Mouse (Mus musculus): ENCODE measurements around the gene Tcf12. TPM values are rescaled to one million over a fixed set of nuclear protein-coding genes. Genes with fewer than 3 reads are reported as not detected.

The Tcf12 gene
- polyA plus RNA-seq, 1 experiment from 2014 or later: 49.9 TPM

GRCm38 (mm10) chr9:71835203-71835815 lies 276.4 kb downstream of the Tcf12 start:
- no peaks in the 10 kb centered on the region for H3K36me3 ChIP-seq (ENCODE audit: inconsistent target)
- H3K27ac ChIP-seq: no peak overlapping the region
- H3K79me2 ChIP-seq (ENCODE audit: inconsistent target): no peaks in the 10 kb centered on the region
- 100% methylated on average over 2 of the region's 2 CpGs for WGBS (ENCODE audit: missing documents)
- no peak overlapping the region for H3K4me3 ChIP-seq (ENCODE audit: inconsistent target)

DNA sequence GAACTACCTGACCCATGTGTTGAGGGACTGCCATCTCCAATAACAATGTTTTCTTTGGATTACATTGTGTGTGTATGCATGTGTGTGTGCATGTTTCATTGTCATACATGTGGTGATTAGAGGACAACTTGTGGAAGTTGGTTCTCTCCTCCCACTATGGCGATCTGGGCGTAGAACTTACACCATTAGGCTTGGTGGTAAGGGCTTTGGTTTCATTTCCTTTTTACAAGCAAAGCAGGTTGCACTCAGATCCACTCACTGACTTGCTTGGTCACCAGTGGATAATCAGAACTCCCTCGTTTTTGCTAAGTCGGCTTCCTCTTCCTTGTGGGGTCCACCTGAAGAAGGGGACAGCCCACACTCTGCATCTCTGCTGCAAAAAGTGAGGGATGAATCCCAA lies 277.0 kb downstream of the Tcf12 start:
- WGBS (ENCODE audit: missing documents): 14% methylated on average over 4 of the region's 4 CpGs
- H3K27ac ChIP-seq: no peak overlapping the region

GRCm38 (mm10) chr9:71831756-71832699 lies 279.6 kb downstream of the Tcf12 start:
- Histone ChIP-seq H3K4me3 (ENCODE audit: inconsistent target) (no peak overlapping the region), H3K36me3 (ENCODE audit: inconsistent target) (no peaks in the 10 kb centered on the region), H3K27ac (no peak overlapping the region), H3K79me2 (ENCODE audit: inconsistent target) (no peaks in the 10 kb centered on the region)
- 55% methylated on average over 26 of the region's 26 CpGs for WGBS (ENCODE audit: missing documents)

More for the DNA sequence above, 277.0 kb downstream of the Tcf12 start:
- Histone ChIP-seq H3K36me3 (ENCODE audit: inconsistent target) (no peaks in the 10 kb centered on the region), H3K4me3 (ENCODE audit: inconsistent target) (no peak overlapping the region), H3K79me2 (ENCODE audit: inconsistent target) (no peaks in the 10 kb centered on the region)

DNA sequence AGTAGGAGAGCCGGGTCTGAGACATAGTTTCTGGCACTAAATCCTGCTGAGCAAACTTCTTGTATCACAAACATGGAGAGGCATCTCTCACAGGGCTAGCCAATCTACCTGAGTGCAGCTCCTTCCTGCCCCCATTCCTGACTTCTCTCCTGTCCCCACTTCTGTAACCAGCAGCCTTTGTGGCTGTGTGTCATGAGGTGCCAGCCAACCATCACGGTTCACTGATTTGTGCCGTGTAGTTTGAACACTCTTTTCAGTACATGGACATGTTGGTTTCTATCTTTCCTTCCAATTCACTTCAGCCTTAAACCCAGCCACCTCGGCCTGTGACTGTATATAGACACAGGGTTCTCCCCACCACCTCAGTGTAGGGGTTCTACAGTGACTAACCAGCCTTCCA lies 280.7 kb downstream of the Tcf12 start:
- no peaks in the 10 kb centered on the region for H3K79me2 ChIP-seq (ENCODE audit: inconsistent target)
- WGBS (ENCODE audit: missing documents): 93% methylated on average over 4 of the region's 4 CpGs

DNA sequence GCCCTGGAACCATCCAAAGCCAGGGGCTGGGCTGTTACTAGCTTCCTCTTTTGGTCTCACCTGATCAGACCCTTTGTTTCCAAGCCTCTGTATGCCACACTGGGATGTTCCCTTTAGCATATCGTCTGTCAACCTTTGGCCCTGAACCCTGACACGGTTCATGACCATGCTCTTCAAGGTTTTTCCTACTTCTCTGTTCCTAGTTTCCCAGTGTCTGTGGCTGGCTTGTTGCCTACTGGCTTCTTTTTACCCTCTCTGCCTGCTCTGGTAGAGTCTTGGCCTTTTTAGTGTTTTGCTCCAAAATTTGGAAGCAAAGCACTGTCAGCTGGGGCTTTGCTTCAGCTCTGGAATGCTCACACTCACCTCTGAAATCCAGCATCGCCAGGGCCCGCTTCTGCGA lies 281.3 kb downstream of the Tcf12 start:
- H3K79me2 ChIP-seq (ENCODE audit: inconsistent target): no peaks in the 10 kb centered on the region
- WGBS (ENCODE audit: missing documents): 90% methylated on average over 5 of the region's 5 CpGs

More for the DNA sequence above, 280.7 kb downstream of the Tcf12 start:
- Histone ChIP-seq H3K27ac (no peak overlapping the region), H3K36me3 (ENCODE audit: inconsistent target) (no peaks in the 10 kb centered on the region), H3K4me3 (ENCODE audit: inconsistent target) (no peak overlapping the region)

GRCm38 (mm10) chr9:71829753-71830152 lies 281.9 kb downstream of the Tcf12 start:
- no peaks in the 10 kb centered on the region for H3K79me2 ChIP-seq (ENCODE audit: inconsistent target)
- H3K36me3 ChIP-seq (ENCODE audit: inconsistent target): no peaks in the 10 kb centered on the region
- H3K4me3 ChIP-seq (ENCODE audit: inconsistent target): no peak overlapping the region
- WGBS (ENCODE audit: missing documents): 100% methylated on average over 3 of the region's 3 CpGs
- H3K27ac ChIP-seq: no peak overlapping the region

More for the DNA sequence above, 281.3 kb downstream of the Tcf12 start:
- no peaks in the 10 kb centered on the region for H3K36me3 ChIP-seq (ENCODE audit: inconsistent target)
- no peak overlapping the region for H3K27ac ChIP-seq
- no peak overlapping the region for H3K4me3 ChIP-seq (ENCODE audit: inconsistent target)

- Histone ChIP-seq H3K36me3 (ENCODE audit: inconsistent target) (no peaks in the 10 kb centered on the region), H3K79me2 (ENCODE audit: inconsistent target) (no peaks in the 10 kb centered on the region), H3K4me3 (ENCODE audit: inconsistent target) (no peak overlapping the region), H3K27ac (no peak overlapping the region)
- WGBS (ENCODE audit: missing documents): 51% methylated on average over 6 of the region's 6 CpGs
Measured at GRCm38 (mm10) chr9:71829137-71829536, 282.5 kb downstream of the Tcf12 start.

DNA sequence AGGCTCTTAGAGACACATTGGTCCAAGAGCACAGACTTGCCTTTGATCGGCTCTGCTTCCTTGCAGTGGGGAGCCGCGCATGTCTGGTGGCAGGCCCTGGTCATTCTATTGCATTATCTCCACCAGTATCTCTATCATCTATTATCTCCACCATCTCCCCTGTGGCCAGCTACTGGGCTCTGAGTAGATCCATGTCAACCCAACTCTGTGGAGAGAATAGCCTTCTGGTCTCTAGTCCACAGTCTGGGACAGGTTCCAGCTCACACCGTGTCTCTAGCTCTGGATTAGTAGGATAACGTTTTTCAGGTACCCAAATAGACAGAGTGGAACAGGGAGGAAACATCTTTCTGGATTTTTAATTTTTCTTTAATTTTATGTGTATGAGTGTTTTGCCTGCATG lies 284.3 kb downstream of the Tcf12 start:
- Histone ChIP-seq H3K27ac (no peak overlapping the region), H3K79me2 (ENCODE audit: inconsistent target) (no peaks in the 10 kb centered on the region), H3K4me3 (ENCODE audit: inconsistent target) (no peak overlapping the region), H3K36me3 (ENCODE audit: inconsistent target) (no peaks in the 10 kb centered on the region)
- WGBS (ENCODE audit: missing documents): 100% methylated on average over 5 of the region's 5 CpGs

- WGBS (ENCODE audit: missing documents): 95% methylated on average over 12 of the region's 12 CpGs
- H3K4me3 ChIP-seq (ENCODE audit: inconsistent target): no peak overlapping the region
- H3K79me2 ChIP-seq (ENCODE audit: inconsistent target): no peaks in the 10 kb centered on the region
- H3K36me3 ChIP-seq (ENCODE audit: inconsistent target): no peaks in the 10 kb centered on the region
- no peak overlapping the region for H3K27ac ChIP-seq
Measured at GRCm38 (mm10) chr9:71826040-71826525, 285.6 kb downstream of the Tcf12 start.

GRCm38 (mm10) chr9:71822003-71822402 lies 289.7 kb downstream of the Tcf12 start:
- Histone ChIP-seq H3K79me2 (ENCODE audit: inconsistent target) (no peaks in the 10 kb centered on the region), H3K36me3 (ENCODE audit: inconsistent target) (no peaks in the 10 kb centered on the region), H3K4me3 (ENCODE audit: inconsistent target) (no peak overlapping the region), H3K27ac (no peak overlapping the region)
- WGBS (ENCODE audit: missing documents): 95% methylated on average over 3 of the region's 3 CpGs

DNA sequence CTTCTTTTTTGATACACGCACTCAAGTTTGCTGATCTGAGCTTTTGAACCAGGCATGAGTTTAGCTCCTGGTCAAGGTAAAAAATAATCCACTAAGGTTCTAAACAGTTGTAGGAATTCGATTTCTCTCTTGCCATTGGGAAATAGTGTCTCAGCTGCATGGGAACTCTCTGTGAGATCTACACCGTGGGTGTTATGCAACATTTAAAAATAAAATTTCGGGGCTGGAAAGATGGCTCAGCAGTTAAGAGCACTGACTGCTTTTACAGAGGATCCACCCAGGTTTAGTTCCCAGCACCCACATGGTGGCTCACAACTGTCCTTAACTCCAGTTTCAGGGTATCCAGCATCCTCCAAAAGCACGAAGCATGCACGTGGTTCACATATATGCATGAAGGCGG lies 293.2 kb downstream of the Tcf12 start:
- 74% methylated on average over 7 of the region's 7 CpGs for WGBS (ENCODE audit: missing documents)
- Histone ChIP-seq H3K4me3 (ENCODE audit: inconsistent target) (no peak overlapping the region), H3K27ac (no peak overlapping the region), H3K36me3 (ENCODE audit: inconsistent target) (no peaks in the 10 kb centered on the region), H3K79me2 (ENCODE audit: inconsistent target) (no peaks in the 10 kb centered on the region)

GRCm38 (mm10) chr9:71816121-71816520 lies 295.6 kb downstream of the Tcf12 start:
- Histone ChIP-seq H3K4me3 (ENCODE audit: inconsistent target) (no peak overlapping the region), H3K27ac (no peak overlapping the region), H3K36me3 (ENCODE audit: inconsistent target) (no peaks in the 10 kb centered on the region), H3K79me2 (ENCODE audit: inconsistent target) (no peaks in the 10 kb centered on the region)
- 75% methylated on average over 3 of the region's 3 CpGs for WGBS (ENCODE audit: missing documents)

GRCm38 (mm10) chr9:71813565-71813964 lies 298.1 kb downstream of the Tcf12 start:
- no peak overlapping the region for H3K4me3 ChIP-seq (ENCODE audit: inconsistent target)

DNA sequence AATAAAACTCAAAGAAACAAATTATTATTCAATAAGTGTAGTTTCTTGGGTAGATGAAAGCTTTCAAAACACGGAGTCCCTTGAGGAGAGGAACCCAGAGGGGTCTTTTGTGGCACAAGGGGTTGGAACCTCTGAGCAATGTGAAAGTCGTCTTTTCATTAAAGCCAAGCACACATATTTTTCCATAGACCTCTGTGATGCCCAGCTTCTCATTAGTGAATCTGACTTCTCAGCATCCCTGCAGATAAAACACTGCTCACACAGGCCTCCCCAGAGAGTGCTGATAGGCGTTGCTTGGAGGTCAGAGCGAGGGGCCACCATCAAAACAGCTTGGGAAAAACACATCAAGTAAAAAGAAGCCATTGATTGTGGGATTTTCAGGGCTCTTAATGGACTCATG lies 298.8 kb downstream of the Tcf12 start:
- WGBS (ENCODE audit: missing documents): 90% methylated on average over 4 of the region's 4 CpGs
- Histone ChIP-seq H3K27ac (no peak overlapping the region), H3K79me2 (ENCODE audit: inconsistent target) (no peaks in the 10 kb centered on the region), H3K36me3 (ENCODE audit: inconsistent target) (no peaks in the 10 kb centered on the region), H3K4me3 (ENCODE audit: inconsistent target) (no peak overlapping the region)

More at GRCm38 (mm10) chr9:71813565-71813964, 298.1 kb downstream of the Tcf12 start:
- H3K36me3 ChIP-seq (ENCODE audit: inconsistent target): no peaks in the 10 kb centered on the region
- no peak overlapping the region for H3K27ac ChIP-seq
- no peaks in the 10 kb centered on the region for H3K79me2 ChIP-seq (ENCODE audit: inconsistent target)
- WGBS (ENCODE audit: missing documents): 86% methylated on average over 3 of the region's 3 CpGs

GRCm38 (mm10) chr9:71812402-71812801 lies 299.3 kb downstream of the Tcf12 start:
- H3K36me3 ChIP-seq (ENCODE audit: inconsistent target): no peaks in the 10 kb centered on the region
- WGBS (ENCODE audit: missing documents): 44% methylated on average over 3 of the region's 4 CpGs
- H3K4me3 ChIP-seq (ENCODE audit: inconsistent target): no peak overlapping the region
- H3K79me2 ChIP-seq (ENCODE audit: inconsistent target): no peaks in the 10 kb centered on the region
- no peak overlapping the region for H3K27ac ChIP-seq
